Mouse (Mus musculus): ENCODE results near the gene Draxin.

DNA sequence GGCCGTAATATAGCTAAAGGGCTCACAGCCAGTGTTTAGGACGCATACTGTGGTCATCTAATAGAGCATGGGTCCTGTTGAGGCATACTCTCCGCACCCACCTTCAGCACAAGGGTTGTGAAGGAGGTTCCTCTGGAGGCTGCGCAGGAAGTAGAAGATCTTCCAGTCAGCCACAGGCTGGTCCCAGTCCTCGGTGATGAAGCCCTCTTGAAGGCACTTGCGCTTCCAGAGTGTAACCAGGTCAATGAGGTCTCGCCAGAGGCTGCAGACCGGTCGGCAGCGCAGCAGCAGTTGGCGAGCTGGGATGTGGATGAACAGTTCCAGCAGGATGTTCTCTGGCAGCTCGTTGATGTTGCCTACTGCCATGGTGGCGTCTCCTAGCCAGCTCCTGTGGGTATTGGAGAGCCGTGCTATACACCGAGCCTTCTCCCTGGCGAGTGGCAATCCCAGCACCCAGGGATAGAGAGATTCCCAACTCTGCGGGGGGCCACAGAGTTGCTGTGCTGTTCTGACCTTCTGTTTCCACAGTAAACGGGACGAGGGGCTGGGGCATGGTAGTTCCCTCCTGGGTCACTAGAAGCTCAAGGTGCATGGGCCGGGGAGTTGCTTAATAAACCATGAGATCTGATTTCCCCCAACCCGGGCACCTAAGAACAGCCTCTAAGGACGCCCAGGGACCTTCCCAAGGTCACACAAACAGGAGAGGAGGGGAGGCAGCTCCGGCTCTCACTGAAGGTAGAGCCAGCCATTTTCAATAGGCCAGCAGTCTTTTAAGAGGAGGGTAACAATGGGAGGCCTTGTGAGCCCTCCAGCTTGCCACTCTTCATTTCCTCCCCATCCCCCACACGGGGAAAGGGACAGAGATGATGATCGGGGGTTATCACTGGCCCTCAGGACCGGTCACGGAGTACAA lies 28.2 kb upstream of the Draxin start:
- TF ChIP-seq POLR2A (IDR thresholded peaks at IDR 0.05; ENCODE audit: extremely low read depth, insufficient read depth, low read length): no peak
- no peak for TF ChIP-seq CTCF (IDR thresholded peaks at IDR 0.05; ENCODE audit: low read depth, low read length)
